Mouse (Mus musculus): ENCODE results near the gene Pxt1. TPM values are rescaled to one million over a fixed set of nuclear protein-coding genes. Genes with fewer than 3 reads are reported as not detected.
"Not testable (repeated sequence)": the region's sequence is repeated elsewhere in the genome, so short reads cannot be mapped to it uniquely, and the experiment has no call there.

Pxt1 gene
- polyA plus RNA-seq (2015; fragmentation: Nextera tagmentation; extraction: Ambion mirVana): 0.35 and 0.37 TPM in 2 replicates

- Histone ChIP-seq H3K4me2 (ENCODE audit: low read depth, low read length) (no peak within 1 kb of the TSS), H3K4me1 (ENCODE audit: control insufficient read depth, low read depth, low read length) (peaks cover 4% of the 10 kb centered on the region), H3K9ac (ENCODE audit: low read depth, low read length) (no peak within 1 kb of the TSS), H3K4me3 (ENCODE audit: low read depth, low read length) (no peak within 1 kb of the TSS), H3K36me3 (ENCODE audit: control insufficient read depth, insufficient read depth) (no peaks in the 10 kb centered on the region), H3K27ac (ENCODE audit: low read length) (no peak within 1 kb of the TSS), H3K27me3 (ENCODE audit: control insufficient read depth, insufficient read depth, low read depth, low read length) (no peaks in the 10 kb centered on the region), H3K9me3 (replicated peaks; ENCODE audit: control insufficient read depth, low read length) (peaks cover 6% of the 10 kb centered on the region)
- ATAC-seq (ENCODE audit: low read depth): no peak
- WGBS (ENCODE audit: insufficient replicate concordance): 75% methylated on average over 7 of the region's 7 CpGs
These were observed at the start of gene Pxt1 for GRCm38 (mm10) chr17:28943740-28944139. Pxt1 (minus strand) TSS chr17:28943840.

- not testable (repeated sequence) for H3K4me1 ChIP-seq (ENCODE audit: control insufficient read depth, low read depth, low read length); H3K9me3 ChIP-seq (replicated peaks; ENCODE audit: control insufficient read depth, low read length); H3K4me2 ChIP-seq (ENCODE audit: low read depth, low read length); H3K27me3 ChIP-seq (ENCODE audit: control insufficient read depth, insufficient read depth, low read depth, low read length); H3K27ac ChIP-seq (ENCODE audit: low read length); H3K9ac ChIP-seq (ENCODE audit: low read depth, low read length); ATAC-seq (ENCODE audit: low read depth); H3K4me3 ChIP-seq (ENCODE audit: low read depth, low read length)
- peaks cover 26% of the 10 kb centered on the region for H3K36me3 ChIP-seq (ENCODE audit: control insufficient read depth, insufficient read depth)
- 93% methylated on average over 1 of the region's 1 CpGs for WGBS (ENCODE audit: insufficient replicate concordance)
These were observed 49.4 kb upstream of the Pxt1 start for GRCm38 (mm10) chr17:28993004-28993403.

GRCm38 (mm10) chr17:28992105-28992504 is 48.5 kb upstream of the Pxt1 start:
- H3K36me3 ChIP-seq (ENCODE audit: control insufficient read depth, insufficient read depth): peaks cover 26% of the 10 kb centered on the region
- no peak for ATAC-seq (ENCODE audit: low read depth)
- no peaks in the 10 kb centered on the region for H3K27me3 ChIP-seq (ENCODE audit: control insufficient read depth, insufficient read depth, low read depth, low read length)
- no peaks in the 10 kb centered on the region for H3K9me3 ChIP-seq (replicated peaks; ENCODE audit: control insufficient read depth, low read length)
- no peak overlapping the region for H3K27ac ChIP-seq (ENCODE audit: low read length)
- H3K4me3 ChIP-seq (ENCODE audit: low read depth, low read length): no peak overlapping the region
- H3K4me2 ChIP-seq (ENCODE audit: low read depth, low read length): no peak overlapping the region
- no peaks in the 10 kb centered on the region for H3K4me1 ChIP-seq (ENCODE audit: control insufficient read depth, low read depth, low read length)
- H3K9ac ChIP-seq (ENCODE audit: low read depth, low read length): no peak overlapping the region
- 86% methylated on average over 7 of the region's 7 CpGs for whole genome bisulfite sequencing (ENCODE audit: insufficient replicate concordance)

GRCm38 (mm10) chr17:28991286-28991685 is 47.6 kb upstream of the Pxt1 start:
- Histone ChIP-seq H3K27me3 (ENCODE audit: control insufficient read depth, insufficient read depth, low read depth, low read length) (no peaks in the 10 kb centered on the region), H3K36me3 (ENCODE audit: control insufficient read depth, insufficient read depth) (peaks cover 29% of the 10 kb centered on the region), H3K27ac (ENCODE audit: low read length) (no peak overlapping the region), H3K4me3 (ENCODE audit: low read depth, low read length) (no peak overlapping the region), H3K9ac (ENCODE audit: low read depth, low read length) (no peak overlapping the region), H3K4me1 (ENCODE audit: control insufficient read depth, low read depth, low read length) (no peaks in the 10 kb centered on the region), H3K9me3 (replicated peaks; ENCODE audit: control insufficient read depth, low read length) (no peaks in the 10 kb centered on the region), H3K4me2 (ENCODE audit: low read depth, low read length) (no peak overlapping the region)
- no peak for ATAC-seq (ENCODE audit: low read depth)
- WGBS (ENCODE audit: insufficient replicate concordance): 69% methylated on average over 9 of the region's 9 CpGs

GRCm38 (mm10) chr17:28990060-28990459 is 46.4 kb upstream of the Pxt1 start:
- Histone ChIP-seq H3K9me3 (replicated peaks; ENCODE audit: control insufficient read depth, low read length) (no peaks in the 10 kb centered on the region), H3K27me3 (ENCODE audit: control insufficient read depth, insufficient read depth, low read depth, low read length) (no peaks in the 10 kb centered on the region), H3K4me3 (ENCODE audit: low read depth, low read length) (no peak overlapping the region), H3K4me2 (ENCODE audit: low read depth, low read length) (no peak overlapping the region), H3K27ac (ENCODE audit: low read length) (no peak overlapping the region), H3K9ac (ENCODE audit: low read depth, low read length) (no peak overlapping the region), H3K4me1 (ENCODE audit: control insufficient read depth, low read depth, low read length) (no peaks in the 10 kb centered on the region), H3K36me3 (ENCODE audit: control insufficient read depth, insufficient read depth) (peaks cover 29% of the 10 kb centered on the region)
- WGBS (ENCODE audit: insufficient replicate concordance): 71% methylated on average over 4 of the region's 4 CpGs
- no peak for ATAC-seq (ENCODE audit: low read depth)

- H3K27me3 ChIP-seq (ENCODE audit: control insufficient read depth, insufficient read depth, low read depth, low read length): no peaks in the 10 kb centered on the region
- H3K9me3 ChIP-seq (replicated peaks; ENCODE audit: control insufficient read depth, low read length): no peaks in the 10 kb centered on the region
- 67% methylated on average over 3 of the region's 3 CpGs for WGBS (ENCODE audit: insufficient replicate concordance)
- no peak overlapping the region for H3K9ac ChIP-seq (ENCODE audit: low read depth, low read length)
- no peak overlapping the region for H3K27ac ChIP-seq (ENCODE audit: low read length)
- ATAC-seq (ENCODE audit: low read depth): no peak
- peaks cover 29% of the 10 kb centered on the region for H3K36me3 ChIP-seq (ENCODE audit: control insufficient read depth, insufficient read depth)
- H3K4me1 ChIP-seq (ENCODE audit: control insufficient read depth, low read depth, low read length): no peaks in the 10 kb centered on the region
- no peak overlapping the region for H3K4me3 ChIP-seq (ENCODE audit: low read depth, low read length)
- H3K4me2 ChIP-seq (ENCODE audit: low read depth, low read length): no peak overlapping the region
These were observed 45.4 kb upstream of the Pxt1 start for GRCm38 (mm10) chr17:28988996-28989395.

GRCm38 (mm10) chr17:28988291-28988690 is 44.7 kb upstream of the Pxt1 start:
- Histone ChIP-seq H3K27me3 (ENCODE audit: control insufficient read depth, insufficient read depth, low read depth, low read length) (no peaks in the 10 kb centered on the region), H3K36me3 (ENCODE audit: control insufficient read depth, insufficient read depth) (peaks cover 31% of the 10 kb centered on the region), H3K4me3 (ENCODE audit: low read depth, low read length) (no peak overlapping the region), H3K9me3 (replicated peaks; ENCODE audit: control insufficient read depth, low read length) (no peaks in the 10 kb centered on the region), H3K27ac (ENCODE audit: low read length) (no peak overlapping the region), H3K4me2 (ENCODE audit: low read depth, low read length) (no peak overlapping the region), H3K4me1 (ENCODE audit: control insufficient read depth, low read depth, low read length) (no peaks in the 10 kb centered on the region), H3K9ac (ENCODE audit: low read depth, low read length) (no peak overlapping the region)
- no peak for ATAC-seq (ENCODE audit: low read depth)
- 83% methylated on average over 4 of the region's 4 CpGs for WGBS (ENCODE audit: insufficient replicate concordance)

GRCm38 (mm10) chr17:28987713-28988112 is 44.1 kb upstream of the Pxt1 start:
- Histone ChIP-seq H3K9me3 (replicated peaks; ENCODE audit: control insufficient read depth, low read length) (no peaks in the 10 kb centered on the region), H3K9ac (ENCODE audit: low read depth, low read length) (no peak overlapping the region), H3K4me1 (ENCODE audit: control insufficient read depth, low read depth, low read length) (no peaks in the 10 kb centered on the region), H3K36me3 (ENCODE audit: control insufficient read depth, insufficient read depth) (peaks cover 31% of the 10 kb centered on the region), H3K27me3 (ENCODE audit: control insufficient read depth, insufficient read depth, low read depth, low read length) (no peaks in the 10 kb centered on the region), H3K27ac (ENCODE audit: low read length) (no peak overlapping the region), H3K4me3 (ENCODE audit: low read depth, low read length) (no peak overlapping the region), H3K4me2 (ENCODE audit: low read depth, low read length) (no peak overlapping the region)
- ATAC-seq (ENCODE audit: low read depth): no peak
- WGBS (ENCODE audit: insufficient replicate concordance): 51% methylated on average over 4 of the region's 4 CpGs

- Histone ChIP-seq H3K4me3 (ENCODE audit: low read depth, low read length) (no peak overlapping the region), H3K4me2 (ENCODE audit: low read depth, low read length) (no peak overlapping the region), H3K27me3 (ENCODE audit: control insufficient read depth, insufficient read depth, low read depth, low read length) (no peaks in the 10 kb centered on the region), H3K36me3 (ENCODE audit: control insufficient read depth, insufficient read depth) (peaks cover 30% of the 10 kb centered on the region), H3K4me1 (ENCODE audit: control insufficient read depth, low read depth, low read length) (no peaks in the 10 kb centered on the region), H3K9ac (ENCODE audit: low read depth, low read length) (no peak overlapping the region), H3K9me3 (replicated peaks; ENCODE audit: control insufficient read depth, low read length) (no peaks in the 10 kb centered on the region), H3K27ac (ENCODE audit: low read length) (no peak overlapping the region)
- no peak for ATAC-seq (ENCODE audit: low read depth)
These were observed 43.2 kb upstream of the Pxt1 start for GRCm38 (mm10) chr17:28986833-28987232.

All from liver, embryonic 16.5 days (tissue).